Mouse (Mus musculus): ENCODE measurements at regions not wholly inside any gene's neighbourhood (a gene's known extent, or its start where the extent isn't known, plus 50 kb on each side); places are given as distances from the start of the nearest gene placed in this dataset.

DNA sequence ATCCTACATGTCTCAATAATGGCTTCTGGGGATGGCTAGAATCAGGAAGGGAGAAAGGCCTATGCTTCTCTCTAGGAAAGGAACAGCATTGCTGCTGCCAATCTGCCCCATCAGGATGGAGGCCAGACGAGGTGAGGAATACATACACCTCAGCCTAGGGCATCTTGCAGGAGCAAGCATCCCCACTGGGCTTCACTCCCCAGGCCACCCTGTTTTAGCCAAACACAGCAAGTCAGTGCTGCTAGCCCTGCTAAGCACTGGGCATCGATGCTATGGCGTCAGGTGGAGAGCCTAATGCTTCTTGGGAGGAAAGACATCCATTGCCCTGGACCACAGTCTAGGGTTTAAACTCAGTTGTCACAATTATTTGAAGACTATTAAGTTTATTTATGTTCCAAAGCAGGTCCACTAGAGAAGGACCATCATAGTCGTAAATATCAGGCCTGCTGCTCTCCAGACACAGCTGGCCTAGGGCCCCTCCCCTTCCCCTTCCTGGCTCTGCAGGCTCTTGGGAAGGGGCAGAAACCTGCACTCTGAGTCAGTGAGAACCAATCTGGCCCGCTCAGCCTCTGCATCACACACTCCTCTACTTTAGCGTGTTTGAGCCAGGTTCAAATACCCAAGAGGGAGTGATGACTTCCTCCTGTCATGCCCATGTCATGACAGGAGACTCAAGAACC, 79.5 kb upstream of the Pkdcc start:
- no peak for DNase-seq (ENCODE audit: low spot score in 2 of 2)

DNA sequence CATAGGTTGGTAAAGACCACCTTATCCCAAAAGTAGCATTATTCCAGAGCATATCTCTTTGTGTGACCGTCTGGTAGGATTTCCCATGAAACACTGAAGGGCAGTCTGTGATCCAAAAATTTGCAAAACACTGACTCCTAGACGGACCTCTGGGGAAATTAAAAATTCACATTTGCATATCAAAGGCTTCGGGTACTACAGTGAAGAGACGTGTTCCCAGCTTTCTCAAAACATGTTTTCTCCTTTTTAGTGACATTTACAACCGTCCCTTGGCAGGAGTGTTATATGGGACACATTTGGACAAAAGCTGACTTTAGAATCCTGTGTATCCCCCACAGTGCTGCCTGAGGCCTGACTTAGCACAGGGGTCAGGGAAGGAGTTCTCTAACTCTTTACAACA, 78.8 kb upstream of the Pkdcc start:
- no peak for DNase-seq (ENCODE audit: low spot score in 2 of 2)

DNA sequence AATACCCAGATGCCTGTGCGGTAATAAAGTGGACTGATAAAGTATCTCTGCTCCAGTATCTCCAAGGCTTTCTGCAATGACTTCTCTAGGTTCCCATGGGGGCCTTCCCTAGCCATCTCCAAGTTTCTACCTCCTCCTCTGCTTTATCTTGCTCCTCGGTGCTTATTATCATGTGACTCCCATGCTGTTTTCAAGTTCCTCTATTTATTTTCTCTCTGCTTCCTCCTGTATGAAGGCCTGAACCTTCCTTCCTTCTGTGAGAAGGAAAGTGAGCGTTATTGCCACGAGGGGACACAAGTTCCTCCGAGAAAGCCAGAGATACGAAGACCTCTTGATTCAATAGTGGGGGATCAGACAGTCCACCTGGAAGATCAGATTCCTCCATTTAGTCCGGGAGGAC, 77.4 kb upstream of the Pkdcc start:
- DNase-seq (ENCODE audit: low spot score in 2 of 2) = no peak

DNA sequence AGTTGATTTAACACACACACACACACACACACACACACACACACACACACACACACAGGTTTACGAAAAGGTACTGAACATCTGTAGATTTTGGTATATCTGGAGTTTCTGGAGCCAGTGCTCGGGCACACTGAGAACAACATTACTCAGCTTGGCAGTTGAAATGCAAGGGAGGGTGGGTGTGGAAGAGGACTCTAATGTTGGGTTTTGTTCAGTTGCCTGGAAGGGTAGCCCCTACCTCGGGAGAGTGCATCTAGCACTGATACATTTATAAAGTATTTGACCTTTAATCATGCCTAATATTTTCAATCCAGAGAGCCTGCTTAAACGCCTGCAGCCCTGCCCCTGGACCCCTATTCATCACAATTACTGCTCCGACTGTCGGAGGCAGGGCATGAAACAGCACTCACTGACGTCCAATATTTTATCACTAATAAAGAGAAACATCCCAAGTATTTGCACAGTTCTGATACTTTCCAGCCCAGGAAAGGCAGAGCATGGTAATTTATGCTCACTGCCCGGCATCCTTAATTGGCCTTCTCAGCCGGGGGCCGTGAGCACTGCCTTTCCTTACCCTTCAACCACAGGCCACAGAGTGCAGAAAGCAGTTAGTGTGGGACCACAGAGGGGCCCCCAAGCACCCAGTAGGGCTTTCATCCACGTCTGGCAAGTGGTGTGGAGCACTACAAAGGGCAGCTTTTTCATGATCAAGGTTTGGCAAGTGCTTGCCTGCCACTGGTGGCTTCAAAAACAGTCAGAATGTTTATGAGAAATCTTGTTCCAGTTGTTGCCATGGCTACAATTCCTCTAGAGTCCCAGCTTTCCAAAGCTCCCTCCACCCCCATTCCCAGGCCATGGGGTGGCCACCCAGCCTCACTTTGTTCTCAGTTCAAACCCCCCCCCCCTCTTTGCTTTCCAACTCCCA, 76.3 kb upstream of the Pkdcc start:
- no peak for DNase-seq (ENCODE audit: low spot score in 2 of 2)

DNA sequence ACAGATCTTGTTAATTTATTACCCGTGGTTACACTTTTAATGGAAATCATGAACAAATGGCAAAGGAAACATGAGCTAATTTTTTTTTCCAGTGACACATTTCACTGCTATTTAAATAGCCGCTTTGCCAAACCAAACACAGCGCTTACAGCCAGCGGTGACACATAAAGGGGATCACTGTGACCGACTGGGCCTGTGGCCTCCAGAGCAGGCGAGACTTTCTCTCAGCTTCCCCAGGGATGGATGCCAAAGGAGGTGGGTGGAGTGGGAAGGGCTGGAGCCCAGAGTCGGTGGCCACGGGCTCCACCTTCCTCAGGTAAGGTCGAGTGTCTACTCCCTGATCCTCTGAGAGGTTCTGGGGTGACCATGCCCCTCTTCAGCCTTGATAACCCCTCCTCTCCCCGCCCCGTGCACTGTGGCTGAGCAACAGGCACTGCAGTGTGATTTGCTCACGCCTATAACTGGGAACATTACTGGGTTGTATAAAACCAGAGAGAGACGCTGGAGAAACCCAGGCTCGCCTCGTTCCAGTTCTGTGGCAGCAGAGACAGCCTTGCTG, 66.6 kb upstream of the Pkdcc start:
- no peak for DNase-seq (ENCODE audit: low spot score in 2 of 2)

DNA sequence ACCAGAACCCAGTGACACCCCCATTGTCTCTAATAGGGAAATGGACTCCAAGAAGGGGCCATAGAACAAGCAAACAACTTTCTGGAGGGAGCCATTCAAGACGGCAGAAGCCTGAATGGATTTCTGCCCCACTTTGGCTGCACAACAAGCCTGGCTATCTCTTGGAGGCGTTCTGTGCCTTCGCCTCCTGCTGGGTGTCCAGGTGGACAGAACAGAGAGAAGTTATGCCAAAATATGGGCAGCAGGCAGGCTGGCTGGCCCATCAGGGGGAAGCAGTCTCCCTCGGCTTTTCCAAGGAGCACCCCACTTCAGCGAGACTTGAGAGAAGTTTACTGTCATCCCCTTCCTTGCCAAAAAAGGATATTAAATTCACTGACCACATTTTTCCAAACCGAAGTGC, 65.8 kb upstream of the Pkdcc start:
- no peak for DNase-seq (ENCODE audit: low spot score in 2 of 2)

DNA sequence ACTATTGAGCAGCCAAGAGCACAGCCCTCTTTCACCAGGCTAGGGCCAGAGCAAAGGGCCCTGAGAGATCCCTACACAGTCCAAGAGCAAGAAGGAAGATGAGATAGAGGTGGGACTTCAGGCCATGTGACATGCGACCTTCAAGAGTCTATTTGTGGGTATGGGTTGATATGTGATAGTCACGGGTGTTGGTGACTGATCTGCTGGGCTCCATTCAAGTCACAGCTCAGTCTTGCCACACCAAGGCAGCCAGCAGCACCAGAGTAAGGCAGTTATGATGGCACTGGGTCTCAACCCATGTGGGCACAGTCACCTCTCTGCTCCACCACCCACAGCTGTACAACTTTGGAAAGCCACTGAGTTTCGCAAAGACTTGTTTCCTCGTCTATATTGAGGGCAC, 60.0 kb upstream of the Pkdcc start:
- no peak for DNase-seq (ENCODE audit: low spot score in 2 of 2)

DNA sequence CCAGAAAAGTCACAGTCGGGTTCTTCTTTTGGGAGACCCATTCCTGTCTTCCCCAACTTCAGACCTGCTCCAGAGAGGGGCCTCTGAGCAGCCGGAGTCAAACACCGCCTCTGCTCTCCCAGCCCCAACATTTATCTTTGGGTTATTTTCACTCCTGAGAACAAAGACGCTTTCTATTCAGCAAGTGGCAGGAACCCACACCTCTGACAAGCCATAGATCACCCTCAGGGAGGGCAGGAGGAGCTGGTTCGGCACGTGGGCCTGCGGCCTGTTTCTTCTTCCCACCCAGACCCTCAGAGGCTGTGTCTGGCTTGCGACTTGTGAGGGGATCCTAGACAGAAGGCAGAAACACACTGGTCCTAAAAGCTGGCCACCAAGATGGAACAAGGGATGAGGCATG, 58.4 kb upstream of the Pkdcc start:
- no peak for DNase-seq (ENCODE audit: low spot score in 2 of 2)

DNA sequence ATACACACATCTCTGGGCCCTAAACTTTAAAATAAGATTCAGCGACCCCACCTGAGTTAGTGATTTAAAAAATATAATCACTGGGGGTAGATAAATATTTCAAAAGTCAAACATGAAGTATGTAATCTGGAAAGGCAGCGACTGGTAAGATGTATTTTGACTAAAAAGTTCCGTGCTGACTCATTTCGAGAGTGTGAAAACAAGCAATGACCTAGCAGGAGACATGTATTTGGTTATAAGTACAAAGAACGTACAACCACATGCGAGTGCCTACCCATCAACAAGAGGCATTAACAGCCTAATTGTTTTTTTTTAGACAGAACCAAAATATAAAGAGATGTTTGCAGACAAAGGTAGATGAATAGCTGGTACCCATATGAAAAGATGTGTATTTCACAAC, 57.0 kb upstream of the Pkdcc start:
- no peak for DNase-seq (ENCODE audit: low spot score in 2 of 2)

DNA sequence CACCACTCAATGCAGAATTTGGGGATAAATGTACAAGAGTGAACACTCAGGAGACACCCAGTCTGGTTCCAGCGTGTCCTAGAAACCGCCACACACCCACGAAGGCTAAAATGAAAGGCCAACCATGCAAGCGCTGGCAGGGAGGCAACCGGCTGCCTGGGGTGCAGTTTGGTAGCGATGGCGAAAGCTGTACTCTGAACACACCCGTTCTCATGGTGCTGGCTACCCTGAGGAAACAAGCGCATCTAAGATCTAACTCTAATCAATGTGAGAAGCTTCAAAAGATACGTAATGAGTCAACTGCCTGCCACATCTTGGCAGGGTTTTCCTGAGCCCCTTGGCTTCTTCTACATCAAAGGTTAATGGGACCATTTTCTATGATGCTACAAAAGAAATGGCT, 56.4 kb upstream of the Pkdcc start:
- DNase-seq (ENCODE audit: low spot score in 2 of 2) = no peak

DNA sequence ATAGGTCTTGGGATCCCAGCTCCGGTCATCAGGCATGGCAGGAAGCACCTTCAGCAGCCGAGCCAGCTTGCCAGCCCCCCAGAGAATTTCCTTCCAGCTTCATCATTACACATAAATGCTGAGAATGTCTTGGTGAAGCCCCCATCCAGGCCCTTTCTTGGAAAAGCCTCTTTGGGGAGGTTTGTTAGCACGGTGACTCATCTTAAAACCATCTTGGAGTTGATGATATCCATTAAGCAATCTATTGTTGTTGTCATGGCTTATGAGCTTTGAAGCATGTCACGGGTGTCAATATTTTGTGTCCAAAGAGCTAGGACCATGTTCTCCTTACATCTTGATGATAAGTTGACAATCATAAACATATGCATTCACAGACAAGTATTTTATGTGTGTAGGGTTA, 55.5 kb upstream of the Pkdcc start:
- no peak for DNase-seq (ENCODE audit: low spot score in 2 of 2)

DNA sequence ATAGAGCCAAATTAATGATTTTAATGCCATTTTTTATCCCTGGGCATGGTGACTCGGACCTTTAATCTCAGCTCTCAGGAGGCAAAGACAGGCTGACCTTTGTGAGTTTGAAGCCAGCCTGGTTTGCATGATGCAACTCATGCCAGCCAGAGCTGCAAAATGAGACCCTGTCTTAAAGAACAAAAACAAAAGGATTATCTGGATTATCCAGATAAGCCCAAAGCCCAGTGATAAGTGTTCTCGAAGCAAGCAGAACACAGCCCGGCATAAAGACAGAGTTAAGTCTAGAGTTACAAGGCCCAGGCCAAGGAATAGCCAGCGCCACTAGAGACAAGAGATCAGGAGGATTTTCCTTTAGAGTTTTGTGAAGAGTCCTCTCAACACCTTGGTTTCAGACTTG, 54.8 kb upstream of the Pkdcc start:
- DNase-seq (ENCODE audit: low spot score in 2 of 2) = no peak

DNA sequence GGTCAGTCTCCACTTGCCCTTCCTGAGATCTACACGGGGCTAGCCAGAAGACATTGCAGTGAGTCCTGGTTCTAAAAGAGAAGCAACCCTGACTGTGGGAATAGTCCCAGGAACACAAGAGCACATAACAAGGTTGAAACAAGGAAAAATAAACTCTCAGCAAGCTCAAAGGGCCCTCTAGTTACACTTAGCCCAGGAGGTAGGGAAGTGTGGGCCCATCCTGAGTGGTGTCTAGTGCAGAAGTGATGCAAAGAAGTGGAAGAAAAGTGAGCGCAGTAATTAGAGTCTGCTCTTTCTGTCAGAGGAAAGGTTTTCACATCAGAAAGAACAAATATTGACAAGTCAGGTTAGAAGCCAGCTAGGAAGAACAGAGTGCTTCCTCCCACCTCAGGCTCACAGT, 53.4 kb upstream of the Pkdcc start:
- DNase-seq (ENCODE audit: low spot score in 2 of 2) = no peak

DNA sequence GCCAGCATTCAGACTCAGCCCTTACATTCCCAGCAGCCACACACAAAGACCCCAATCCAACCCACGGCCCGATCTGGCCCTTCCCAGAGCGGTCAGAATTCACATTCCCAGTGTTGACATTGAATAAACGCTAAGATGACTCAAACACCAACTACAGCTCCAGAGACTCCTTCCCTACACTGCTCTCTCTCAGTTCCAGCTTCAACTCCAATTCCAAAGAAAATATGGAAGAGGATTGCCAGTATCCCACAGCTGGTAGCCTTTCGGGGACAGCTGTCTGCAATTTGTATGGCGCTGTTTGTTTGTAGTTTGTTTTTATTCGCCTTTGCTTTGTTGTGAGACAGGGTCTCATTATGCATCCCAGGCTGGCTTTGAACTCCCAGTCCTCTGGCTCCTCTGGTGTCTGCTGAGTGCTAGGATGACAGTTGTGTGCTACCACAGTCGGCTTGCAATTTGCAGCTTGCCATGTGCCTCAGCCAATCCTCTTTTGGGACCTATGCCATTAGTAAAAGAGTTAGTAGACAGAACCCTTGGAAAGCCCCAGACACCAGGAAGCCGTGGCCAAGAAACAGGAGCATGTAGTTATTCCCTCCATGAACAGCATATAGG, 51.0 kb upstream of the Pkdcc start:
- DNase-seq (ENCODE audit: low spot score in 2 of 2) = no peak

DNA sequence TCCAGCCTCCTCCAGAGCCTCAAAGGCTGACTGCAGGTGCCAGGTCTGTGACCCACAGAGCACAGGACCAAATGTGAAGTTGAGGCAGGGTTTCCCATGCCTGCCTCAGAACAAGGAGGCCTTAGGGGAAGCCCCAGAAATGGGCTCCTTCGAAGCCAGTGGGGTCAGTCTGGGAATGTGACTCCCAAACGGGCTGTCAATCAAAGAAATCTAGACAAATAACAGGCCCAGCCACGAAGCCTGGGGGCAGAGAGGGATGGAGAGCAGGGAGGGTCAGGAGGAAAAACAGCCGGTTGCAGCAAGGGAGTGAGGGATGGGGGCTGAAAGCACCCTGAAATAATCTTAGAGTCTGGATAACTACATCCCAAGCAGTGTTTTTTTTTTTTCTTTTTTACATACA, 50.4 kb upstream of the Pkdcc start:
- no peak for DNase-seq (ENCODE audit: low spot score in 2 of 2)

DNA sequence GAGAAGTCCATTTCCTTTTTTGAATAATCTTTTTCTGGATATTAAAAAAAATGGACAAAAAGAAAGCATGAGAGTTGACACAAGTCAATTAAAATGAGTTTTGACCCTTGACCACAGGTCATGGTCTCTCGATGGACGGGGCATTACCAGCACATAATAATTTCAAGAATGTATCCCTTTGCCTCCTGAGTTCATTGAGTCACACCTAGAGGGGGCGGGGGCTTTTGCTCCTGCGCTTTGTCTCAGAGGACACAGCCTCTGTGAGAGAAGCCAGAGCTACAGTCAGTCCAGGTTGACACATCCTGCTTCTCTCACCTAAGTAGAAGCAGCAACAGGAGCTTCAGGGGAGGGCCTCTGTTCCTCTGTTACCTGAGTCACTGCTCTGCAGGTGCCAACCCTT, 50.0 kb upstream of the Pkdcc start:
- DNase-seq (ENCODE audit: low spot score in 2 of 2) = no peak

All from spleen, postnatal 14 days (tissue).